Mouse (Mus musculus) MEL (cell line): ENCODE measurements around the gene Prkd1. TPM values are rescaled to one million over a fixed set of nuclear protein-coding genes. Genes with fewer than 3 reads are reported as not detected.

Source experiments
- DNase-seq: peaks from one replicate; pipeline ENCODE4 v3.0.0; 2011; ENCODE audit warnings: low read depth, low spot score
- H3K27ac ChIP-seq: 2 replicates; pipeline ENCODE4 v1.5.1; 2012; ENCODE audit warnings: low read depth, mild to moderate bottlenecking, control low read depth, low read length, moderate library complexity; ENCODE audit not compliant: control insufficient read depth
- H3K27me3 ChIP-seq, 2 experiments: fragments of 150-350 bp in 1 of 2; sonication (generic) in 1 of 2; 2 replicates each; pipeline ENCODE4 v1.6.1; 2012; ENCODE audit warnings: low read length in 2 of 2, mild to moderate bottlenecking in 2 of 2, improper control_type of control experiment in 1 of 2, moderate library complexity in 1 of 2; ENCODE audit not compliant: insufficient read depth in 2 of 2, control insufficient read depth in 1 of 2
- H3K36me3 ChIP-seq, 2 experiments: 2 replicates each; pipeline ENCODE4 v1.6.1; 2012 to 2014; ENCODE audit warnings: low read length in 2 of 2, improper control_type of control experiment in 1 of 2, inconsistent platforms in 1 of 2, mild to moderate bottlenecking in 1 of 2; ENCODE audit not compliant: insufficient read depth in 2 of 2, control insufficient read depth in 1 of 2
- H3K4me1 ChIP-seq, 2 experiments: fragments of 150-350 bp in 1 of 2; sonication (generic) in 1 of 2; 2 replicates each; pipeline ENCODE4 v1.6.1; 2012; ENCODE audit warnings: low read length in 2 of 2, improper control_type of control experiment in 1 of 2, mild to moderate bottlenecking in 1 of 2; ENCODE audit not compliant: insufficient read depth in 2 of 2, control insufficient read depth in 1 of 2
- H3K4me3 ChIP-seq, 2 experiments: fragments of 150-350 bp in 1 of 2; sonication (generic) in 1 of 2; 2 replicates each; pipeline ENCODE4 v1.5.1; 2012; ENCODE audit warnings: low read depth in 2 of 2, low read length in 2 of 2, mild to moderate bottlenecking in 2 of 2, moderate library complexity in 2 of 2, control low read depth in 1 of 2, improper control_type of control experiment in 1 of 2; ENCODE audit not compliant: control insufficient read depth in 1 of 2, insufficient read depth in 1 of 2
- H3K79me2 ChIP-seq: 2 replicates; pipeline ENCODE4 v1.6.1; 2012; ENCODE audit warnings: mild to moderate bottlenecking, low read length, moderate library complexity; ENCODE audit not compliant: control insufficient read depth, poor library complexity, insufficient read depth
- H3K9ac ChIP-seq: 2 replicates; pipeline ENCODE4 v1.6.1; 2012; ENCODE audit warnings: low read depth, mild to moderate bottlenecking, control low read depth, low read length, moderate library complexity; ENCODE audit not compliant: control insufficient read depth, poor library complexity, severe bottlenecking
- H3K9me3 ChIP-seq: fragments of 150-350 bp; sonication (generic); replicated peaks from 2 replicates; pipeline ENCODE4 v1.6.1; 2012; ENCODE audit warnings: mild to moderate bottlenecking, low read length, improper control_type of control experiment, moderate library complexity; ENCODE audit not compliant: insufficient read depth
- BHLHE40 ChIP-seq: IDR thresholded peaks from 2 replicates; pipeline ENCODE4 v1.6.1; 2012; ENCODE audit warnings: low read depth, mild to moderate bottlenecking, inconsistent platforms, low read length, improper control_type of control experiment, borderline replicate concordance
- CHD1 ChIP-seq: IDR thresholded peaks from 2 replicates; pipeline ENCODE4 v1.6.1; 2012; ENCODE audit warnings: low read depth, mild to moderate bottlenecking, inconsistent platforms, low read length, improper control_type of control experiment
- CHD2 ChIP-seq: IDR thresholded peaks from 2 replicates; pipeline ENCODE4 v1.6.1; 2011; ENCODE audit warnings: low read length, improper control_type of control experiment
- EP300 ChIP-seq, 2 experiments: IDR thresholded peaks; 2 replicates each; pipeline ENCODE4 v1.6.1; 2011; ENCODE audit warnings: improper control_type of control experiment in 2 of 2, low read length in 2 of 2, low read depth in 1 of 2, mild to moderate bottlenecking in 1 of 2
- ETS1 ChIP-seq: IDR thresholded peaks from 2 replicates; pipeline ENCODE4 v1.6.1; 2012; ENCODE audit warnings: low read depth, mild to moderate bottlenecking, inconsistent platforms, low read length, improper control_type of control experiment, moderate library complexity
- GABPA ChIP-seq: IDR thresholded peaks from 2 replicates; pipeline ENCODE4 v1.6.1; 2012; ENCODE audit warnings: low read depth, mild to moderate bottlenecking, inconsistent platforms, low read length, improper control_type of control experiment, moderate library complexity
- GATA1 ChIP-seq: IDR thresholded peaks from 2 replicates; pipeline ENCODE4 v1.6.1; 2011; ENCODE audit warnings: low read depth, low read length, improper control_type of control experiment
- HCFC1 ChIP-seq: IDR thresholded peaks from 2 replicates; pipeline ENCODE4 v1.6.1; 2012; ENCODE audit warnings: low read depth, mild to moderate bottlenecking, inconsistent platforms, low read length, improper control_type of control experiment, moderate library complexity
- JUND ChIP-seq: IDR thresholded peaks from 2 replicates; pipeline ENCODE4 v1.6.1; 2011; ENCODE audit warnings: low read depth, mild to moderate bottlenecking, improper control_type of control experiment, low read length
- KAT2A ChIP-seq: conservative IDR thresholded peaks from 2 replicates; pipeline ENCODE4 v1.6.1; 2012; ENCODE audit warnings: low read depth, low read length, improper control_type of control experiment, inconsistent platforms
- MAFK ChIP-seq: IDR thresholded peaks from 2 replicates; pipeline ENCODE4 v1.6.1; 2011; ENCODE audit warnings: low read depth, mild to moderate bottlenecking, low read length, improper control_type of control experiment, borderline replicate concordance
- MAX ChIP-seq: IDR thresholded peaks from 2 replicates; pipeline ENCODE4 v1.6.1; 2011; ENCODE audit warnings: low read length, improper control_type of control experiment
- MAZ ChIP-seq: IDR thresholded peaks from 2 replicates; pipeline ENCODE4 v1.6.1; 2012; ENCODE audit warnings: low read depth, mild to moderate bottlenecking, inconsistent platforms, low read length, improper control_type of control experiment
- MEF2A ChIP-seq: IDR thresholded peaks from 2 replicates; pipeline ENCODE4 v1.6.1; 2014; ENCODE audit warnings: low read depth, mild to moderate bottlenecking, inconsistent platforms, low read length, improper control_type of control experiment; ENCODE audit not compliant: poor library complexity, insufficient replicate concordance, severe bottlenecking; ENCODE audit errors: extremely low read depth
- MXI1 ChIP-seq: IDR thresholded peaks from 2 replicates; pipeline ENCODE4 v1.6.1; 2011; ENCODE audit warnings: mild to moderate bottlenecking, low read depth, low read length, improper control_type of control experiment
- MYB ChIP-seq: IDR thresholded peaks from 2 replicates; pipeline ENCODE4 v1.6.1; 2011; ENCODE audit warnings: mild to moderate bottlenecking, low read depth, low read length, improper control_type of control experiment
- NELFE ChIP-seq: IDR thresholded peaks from 2 replicates; pipeline ENCODE4 v1.6.1; 2011; ENCODE audit warnings: low read depth, low read length, improper control_type of control experiment
- NRF1 ChIP-seq: IDR thresholded peaks from 2 replicates; pipeline ENCODE4 v1.6.1; 2014; ENCODE audit warnings: low read depth, mild to moderate bottlenecking, inconsistent platforms, low read length, improper control_type of control experiment, moderate library complexity; ENCODE audit not compliant: poor library complexity, insufficient read depth, severe bottlenecking
- POLR2A ChIP-seq, 2 experiments: IDR thresholded peaks; 2 replicates each; pipeline ENCODE4 v1.6.1; 2011 to 2012; ENCODE audit warnings: low read length in 2 of 2, mild to moderate bottlenecking in 2 of 2, control low read depth in 1 of 2, improper control_type of control experiment in 1 of 2, low read depth in 1 of 2, moderate library complexity in 1 of 2; ENCODE audit not compliant: control insufficient read depth in 1 of 2, insufficient read depth in 1 of 2, poor library complexity in 1 of 2
- POLR2AphosphoS2 ChIP-seq: IDR thresholded peaks from 2 replicates; pipeline ENCODE4 v1.6.1; 2011; ENCODE audit warnings: low read length, improper control_type of control experiment
- POLR2AphosphoS5 ChIP-seq: IDR thresholded peaks from 2 replicates; pipeline ENCODE4 v1.6.1; 2012; ENCODE audit warnings: low read depth, borderline replicate concordance, mild to moderate bottlenecking, inconsistent platforms, low read length, moderate library complexity, mixed read lengths
- RCOR1 ChIP-seq: IDR thresholded peaks from 2 replicates; pipeline ENCODE4 v1.6.1; 2012; ENCODE audit warnings: low read depth, mild to moderate bottlenecking, inconsistent platforms, low read length, improper control_type of control experiment
- SIN3A ChIP-seq: IDR thresholded peaks from 2 replicates; pipeline ENCODE4 v1.6.1; 2012; ENCODE audit warnings: low read length, improper control_type of control experiment, inconsistent platforms
- SMC3 ChIP-seq: IDR thresholded peaks from 2 replicates; pipeline ENCODE4 v1.6.1; 2011; ENCODE audit warnings: low read depth, low read length, improper control_type of control experiment
- TCF12 ChIP-seq: IDR thresholded peaks from 2 replicates; pipeline ENCODE4 v1.6.1; 2014; ENCODE audit warnings: low read depth, mild to moderate bottlenecking, inconsistent platforms, low read length, improper control_type of control experiment, moderate library complexity
- UBTF ChIP-seq: IDR thresholded peaks from 2 replicates; pipeline ENCODE4 v1.6.1; 2012; ENCODE audit warnings: low read depth, mild to moderate bottlenecking, inconsistent platforms, low read length, improper control_type of control experiment, moderate library complexity, borderline replicate concordance; ENCODE audit not compliant: insufficient read depth
- USF1 ChIP-seq: IDR thresholded peaks from 2 replicates; pipeline ENCODE4 v1.6.1; 2014; ENCODE audit warnings: low read depth, mild to moderate bottlenecking, inconsistent platforms, low read length, improper control_type of control experiment, moderate library complexity
- USF2 ChIP-seq, 2 experiments: IDR thresholded peaks; 2 replicates each; pipeline ENCODE4 v1.6.1; 2011 to 2012; ENCODE audit warnings: improper control_type of control experiment in 2 of 2, low read length in 2 of 2, borderline replicate concordance in 1 of 2, inconsistent platforms in 1 of 2, low read depth in 1 of 2, mild to moderate bottlenecking in 1 of 2; ENCODE audit not compliant: insufficient read depth in 1 of 2
- ZC3H11A ChIP-seq: IDR thresholded peaks from 2 replicates; pipeline ENCODE4 v1.6.1; 2012; ENCODE audit warnings: low read depth, mild to moderate bottlenecking, inconsistent platforms, low read length, improper control_type of control experiment
- ZNF384 ChIP-seq: IDR thresholded peaks from 2 replicates; pipeline ENCODE4 v1.6.1; 2012; ENCODE audit warnings: low read depth, mild to moderate bottlenecking, inconsistent platforms, low read length, improper control_type of control experiment
- polyA plus RNA-seq, 2 experiments: library from polyadenylated mRNA; stranded (reverse) in 1 of 2; unstranded in 1 of 2; fragments of >175 nt in 1 of 2; fragments of >200 nt in 1 of 2; gene quantifications; 2 replicates each; pipeline versions ENCODE4 v1.2.1 to v1.2.4; 2012; ENCODE audit warnings: low replicate concordance in 2 of 2, low read depth in 1 of 2; ENCODE audit not compliant: insufficient read length in 2 of 2, insufficient read depth in 1 of 2, missing spikeins in 1 of 2
- total RNA-seq: library from RNA; depleted of rRNA; stranded (reverse); fragments of 300-350 nt; gene quantifications from 2 replicates; pipeline ENCODE4 v1.2.3, GENCODE M21; 2012

Gene Prkd1
- total and polyA plus RNA-seq, 3 experiments, result not detected

GRCm38 (mm10) chr12:50528633-50529032 is 120.3 kb downstream of the Prkd1 start (continued):
- no peak for TF ChIP-seq ZNF384

- H3K9ac ChIP-seq, result no peak overlapping the region
These were observed 124.8 kb downstream of the Prkd1 start for GRCm38 (mm10) chr12:50524061-50524460.

GRCm38 (mm10) chr12:50514526-50514925 is 134.4 kb downstream of the Prkd1 start:
- no peak for DNase-seq
- H3K27ac ChIP-seq, result no peak overlapping the region
- no peak overlapping the region for H3K9ac ChIP-seq
- no peaks in the 10 kb centered on the region for H3K79me2 ChIP-seq
- H3K9me3 ChIP-seq, result no peaks in the 10 kb centered on the region
- H3K4me1 ChIP-seq, result no peaks in the 10 kb centered on the region
- no peak for TF ChIP-seq ZC3H11A
- TF ChIP-seq USF2 (IDR thresholded peaks at IDR 0.05; ENCODE audit: borderline replicate concordance in 1 of 2, insufficient read depth in 1 of 2, low read depth in 1 of 2, low read length in 2 of 2), result no peak
- TF ChIP-seq USF1, result no peak
- TF ChIP-seq TCF12, result no peak
- TF ChIP-seq RCOR1, result no peak
- no peak for TF ChIP-seq SIN3A
- TF ChIP-seq MAFK, result no peak
- TF ChIP-seq JUND, result no peak
- TF ChIP-seq MXI1, result no peak
- TF ChIP-seq NRF1, result no peak
- no peak for TF ChIP-seq CHD1
- no peak for TF ChIP-seq GABPA
- TF ChIP-seq EP300 (IDR thresholded peaks at IDR 0.05; ENCODE audit: low read depth in 1 of 2, low read length in 2 of 2), result no peak
- TF ChIP-seq MAZ, result no peak
- TF ChIP-seq BHLHE40, result no peak
- TF ChIP-seq POLR2AphosphoS5, result no peak
- no peak for TF ChIP-seq MEF2A
- TF ChIP-seq UBTF, result no peak
- TF ChIP-seq POLR2AphosphoS2, result no peak
- TF ChIP-seq ETS1, result no peak
- TF ChIP-seq, all 39 proteins: peak for 0
- H3K36me3 ChIP-seq, result no peaks in the 10 kb centered on the region
- H3K4me3 ChIP-seq, result no peak overlapping the region
- no peaks in the 10 kb centered on the region for H3K27me3 ChIP-seq

More at GRCm38 (mm10) chr12:50524061-50524460, 124.8 kb downstream of the Prkd1 start:
- Histone ChIP-seq H3K4me3 (no peak overlapping the region), H3K36me3 (no peaks in the 10 kb centered on the region), H3K9me3 (no peaks in the 10 kb centered on the region), H3K27ac (no peak overlapping the region), H3K4me1 (no peaks in the 10 kb centered on the region), H3K27me3 (no peaks in the 10 kb centered on the region), H3K79me2 (no peaks in the 10 kb centered on the region)
- DNase-seq, result no peak
- no peak for TF ChIP-seq POLR2AphosphoS2
- TF ChIP-seq UBTF, result no peak
- no peak for TF ChIP-seq SIN3A
- TF ChIP-seq MYB, result no peak
- no peak for TF ChIP-seq POLR2A (IDR thresholded peaks at IDR 0.05; ENCODE audit: control insufficient read depth in 1 of 2, insufficient read depth in 1 of 2, low read depth in 1 of 2, low read length in 2 of 2, poor library complexity in 1 of 2)
- no peak for TF ChIP-seq USF1
- no peak for TF ChIP-seq MAFK
- no peak for TF ChIP-seq HCFC1
- no peak for TF ChIP-seq MXI1
- no peak for TF ChIP-seq POLR2AphosphoS5
- TF ChIP-seq NELFE, result no peak
- no peak for TF ChIP-seq GATA1
- no peak for TF ChIP-seq CHD2
- TF ChIP-seq MAZ, result no peak
- no peak for TF ChIP-seq TCF12
- TF ChIP-seq ETS1, result no peak
- TF ChIP-seq KAT2A, result no peak
- TF ChIP-seq SMC3, result no peak
- no peak for TF ChIP-seq MAX
- no peak for TF ChIP-seq USF2 (IDR thresholded peaks at IDR 0.05; ENCODE audit: borderline replicate concordance in 1 of 2, insufficient read depth in 1 of 2, low read depth in 1 of 2, low read length in 2 of 2)
